Mouse (Mus musculus) adrenal gland, postnatal 4 days (tissue): Measurements from ENCODE around the gene Nme7. TPM values are rescaled to one million over a fixed set of nuclear protein-coding genes. Genes with fewer than 3 reads are reported as not detected.

Experiments
- DNase-seq, 2 experiments: peaks; one replicate each; pipeline ENCODE4 v3.0.0; 2021 to 2022; ENCODE audit warnings: low spot score in 2 of 2, mixed read lengths in 2 of 2
- long read RNA-seq, 2 experiments: library from polyadenylated mRNA; stranded (forward); transcript quantifications; one replicate each; pipeline ENCODE4 v2.0.0; 2021
- total RNA-seq, 2 experiments: library from RNA; stranded (reverse); gene quantifications; 2 replicates each; pipeline ENCODE4 v1.2.3; 2021

Nme7 gene
- 10 to 100 TPM; 23.3 to 24.5 TPM for total RNA-seq
- long read RNA-seq, experiment 1, partial matches to known transcripts: 1 of 11 reads
- long read RNA-seq, experiment 1, other reads (novel, unspliced or antisense): 5 of 11 reads
- long read RNA-seq, experiment 2, transcript Nme7-207 (14 exons, 1,740 nt): major isoform, 5 of 28 reads
- long read RNA-seq, experiment 2, partial matches to known transcripts: 9 of 28 reads
- long read RNA-seq, experiment 2, other reads (novel, unspliced or antisense): 11 of 28 reads

DNA sequence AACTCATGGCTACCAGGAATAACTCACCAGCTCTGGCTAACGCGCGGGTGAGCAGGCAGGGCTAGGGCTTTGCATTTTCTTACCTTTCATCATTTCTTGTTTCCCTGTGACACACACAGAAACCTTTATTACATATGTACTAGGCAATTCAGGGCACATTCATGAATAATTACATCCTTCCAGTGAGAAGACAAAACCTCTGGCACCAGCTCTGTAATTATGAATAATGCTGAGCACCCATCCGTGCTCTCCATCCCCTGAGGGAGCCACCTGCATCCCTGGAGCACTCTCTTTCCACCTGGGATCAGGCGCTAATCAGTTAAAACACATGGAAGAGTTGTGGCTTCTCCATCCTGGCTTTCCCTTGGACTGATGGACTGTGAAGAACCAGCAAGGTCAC is at the start of gene Nme7:
Gene Nme7, plus strand, starts transcription at position 301 of the 400 bp plus-strand sequence.
- no peak for DNase-seq

GRCm38 (mm10) chr1:164254836-164255235 is 49.1 kb upstream of the Nme7 start:
- no peak for DNase-seq

DNA sequence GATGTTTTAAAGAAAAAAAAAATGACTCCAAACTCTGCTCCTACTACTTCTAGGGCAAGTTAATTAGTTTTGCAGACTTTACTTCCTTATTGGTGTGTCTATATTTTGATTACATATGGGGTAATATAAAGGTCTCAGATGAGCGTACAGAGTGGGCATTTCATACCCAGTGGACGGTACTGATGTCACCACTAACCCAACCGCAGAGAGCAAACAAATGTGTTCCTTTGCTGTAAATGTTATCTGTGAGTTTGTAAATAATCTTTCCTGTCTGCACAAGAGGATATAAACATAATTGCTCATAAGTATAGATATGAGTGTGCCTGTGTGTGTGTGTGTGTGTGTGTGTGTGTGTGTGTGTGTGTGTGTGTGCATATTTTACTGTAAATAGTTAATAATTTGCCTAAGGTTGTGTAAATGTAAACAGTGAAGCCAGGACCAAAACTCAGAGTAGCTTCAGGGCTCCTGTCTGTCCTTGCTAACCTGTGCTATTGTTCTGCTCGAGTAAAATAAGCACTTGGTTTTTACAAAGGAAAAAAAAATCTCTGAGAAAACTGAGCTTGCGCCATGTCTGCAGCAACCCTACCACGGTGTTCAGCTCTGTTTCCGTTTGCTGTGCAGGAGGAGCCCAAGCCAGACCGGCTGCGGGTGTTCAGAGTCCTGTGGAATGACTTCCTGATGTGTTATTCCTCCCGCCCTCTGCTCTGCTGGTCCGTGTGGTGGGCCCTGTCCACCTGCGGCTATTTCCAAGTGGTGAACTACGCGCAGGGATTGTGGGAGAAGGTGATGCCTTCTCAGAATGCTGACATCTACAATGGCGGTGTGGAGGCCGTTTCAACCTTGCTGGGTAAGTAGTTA is 43.5 kb upstream of the Nme7 start:
- no peak for DNase-seq

DNA sequence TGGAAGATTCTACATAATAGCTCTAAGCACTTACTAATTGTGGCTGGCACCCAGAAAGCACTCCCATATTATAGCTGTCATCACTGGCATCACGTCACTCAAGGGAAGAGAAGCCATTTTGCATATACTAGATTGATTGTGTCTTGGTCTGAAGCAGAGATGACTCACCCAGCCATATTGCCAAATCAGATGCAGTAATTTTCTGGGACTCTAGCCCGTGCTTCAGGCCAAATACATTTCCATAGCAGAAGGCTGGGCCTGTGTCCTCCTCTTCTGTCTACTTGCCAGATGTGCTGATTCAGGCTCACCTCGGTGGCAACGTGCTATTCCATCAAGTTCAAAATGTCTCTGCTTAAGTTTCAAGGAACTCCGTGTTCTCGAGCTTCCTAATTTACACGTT is 42.4 kb upstream of the Nme7 start:
- no peak for DNase-seq

DNA sequence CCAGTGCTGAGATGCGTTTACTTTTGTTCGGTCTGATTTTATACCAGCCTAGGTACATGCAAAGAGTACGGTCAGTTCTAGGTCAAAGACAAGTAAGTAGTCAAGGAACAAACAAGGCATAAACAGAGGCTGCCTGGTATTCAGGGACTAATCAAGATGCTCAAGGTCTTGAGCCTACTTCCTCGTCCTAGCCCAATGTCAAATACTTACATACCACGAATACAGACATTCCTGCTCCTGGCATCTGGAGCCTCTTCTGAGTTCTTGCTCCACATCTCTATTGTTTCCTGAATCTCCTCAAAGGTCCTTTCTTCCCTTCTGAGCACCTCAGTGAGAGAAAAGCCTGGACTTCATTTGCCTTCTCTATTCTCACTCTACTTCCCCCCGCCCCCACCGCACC is 33.0 kb upstream of the Nme7 start:
- DNase-seq: no peak

GRCm38 (mm10) chr1:164273659-164274058 is 30.3 kb upstream of the Nme7 start:
- no peak for DNase-seq

- DNase-seq: peak; percentile 81 to 85
Measured at GRCm38 (mm10) chr1:164275455-164275954, 28.4 kb upstream of the Nme7 start, which contains the start of gene Ccdc181. Gene Ccdc181, plus strand, starts transcription at chr1:164275585.

- DNase-seq: no peak
Measured at GRCm38 (mm10) chr1:164276552-164276951, 27.4 kb upstream of the Nme7 start.

GRCm38 (mm10) chr1:164279332-164279731 is 24.6 kb upstream of the Nme7 start:
- no peak for DNase-seq

DNA sequence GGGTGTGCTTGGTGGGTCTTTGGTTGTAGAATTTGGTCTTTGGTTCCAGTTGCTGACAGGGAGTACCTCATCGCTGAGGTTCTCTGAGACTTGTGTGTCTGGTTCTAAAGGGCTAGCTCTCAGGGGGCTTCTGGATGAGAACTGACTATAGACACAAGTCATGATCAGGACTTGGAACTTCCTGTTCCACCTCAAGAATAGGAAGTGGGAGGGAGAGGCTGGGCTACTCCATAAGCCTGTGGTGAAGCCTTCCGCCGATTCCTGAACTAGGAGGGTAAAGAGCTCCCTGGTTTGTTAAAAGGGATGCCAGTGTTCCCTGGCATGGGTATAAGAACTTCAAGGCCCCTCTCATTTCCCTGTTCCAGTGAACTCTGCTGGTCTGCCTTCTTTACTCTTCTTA is 19.9 kb upstream of the Nme7 start:
- no peak for DNase-seq

DNA sequence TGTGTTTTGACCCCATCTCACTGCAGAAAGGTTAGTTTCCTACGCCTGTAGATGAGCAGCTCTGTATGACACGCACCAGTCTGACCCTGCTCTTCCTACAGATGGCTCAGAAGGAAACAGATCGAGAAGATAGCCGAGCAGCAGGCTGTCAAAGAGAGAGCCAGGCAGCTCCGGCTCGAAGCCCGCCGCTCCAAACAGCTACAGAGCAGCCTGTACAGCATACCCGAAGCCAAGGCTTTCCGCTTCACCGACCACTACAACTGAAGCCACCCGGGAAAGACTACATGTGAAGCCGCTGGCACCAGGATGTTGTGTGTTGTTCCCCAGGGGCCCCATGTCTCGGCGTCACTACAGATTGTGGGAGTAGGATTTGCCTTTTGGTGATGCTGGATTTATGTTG is 16.5 kb upstream of the Nme7 start:
- no peak for DNase-seq

DNA sequence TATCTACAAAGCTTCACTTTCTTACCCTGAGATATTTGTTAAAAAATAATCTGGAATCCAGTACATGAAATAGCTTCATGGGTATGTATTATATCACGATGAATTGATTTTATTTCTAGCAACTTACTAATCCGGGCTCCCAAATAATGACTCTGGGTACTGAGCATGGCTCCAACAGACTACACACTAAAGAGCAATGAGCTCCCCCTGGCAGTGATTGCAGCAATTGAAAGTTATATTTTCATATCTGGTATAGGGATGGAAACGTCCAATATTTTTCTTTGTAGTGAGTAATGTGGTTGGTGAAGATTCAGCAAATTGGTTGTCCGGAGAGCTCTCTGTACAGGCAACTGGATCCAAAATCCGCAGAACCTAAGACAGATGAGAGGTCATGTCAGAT is 11.9 kb upstream of the Nme7 start:
- DNase-seq: no peak

GRCm38 (mm10) chr1:164294071-164294470 is 9.8 kb upstream of the Nme7 start:
- DNase-seq: no peak

DNA sequence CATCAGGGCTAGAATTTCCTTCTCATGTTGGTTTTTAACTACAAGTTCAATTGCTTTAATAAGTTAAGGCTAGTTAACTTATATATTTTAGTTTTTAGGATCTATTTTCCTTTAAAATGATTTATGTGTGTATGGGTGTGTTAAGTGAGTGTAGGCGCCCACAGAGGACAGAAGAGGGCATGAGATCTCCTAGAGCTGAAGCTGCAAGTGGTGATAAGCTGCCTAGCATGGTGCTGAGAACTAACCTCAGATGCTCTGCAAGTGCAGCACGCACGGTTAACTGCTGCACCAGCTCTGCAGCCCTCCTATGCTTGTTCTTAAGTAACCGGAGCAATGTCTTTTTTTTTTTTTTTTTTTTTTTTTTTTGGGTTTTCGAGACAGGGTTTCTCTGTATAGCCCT is 7.4 kb upstream of the Nme7 start:
- DNase-seq: no peak

GRCm38 (mm10) chr1:164301949-164302348 is 2.0 kb upstream of the Nme7 start:
- DNase-seq: no peak

GRCm38 (mm10) chr1:164307124-164307751 is 3.3 kb downstream of the Nme7 start, which contains the start of gene Blzf1:
Gene Blzf1, minus strand, starts transcription at chr1:164307489.
- DNase-seq: peak; percentile 87 to 91

- DNase-seq: no peak
Measured at GRCm38 (mm10) chr1:164307922-164308321, 4.0 kb downstream of the Nme7 start.

DNA sequence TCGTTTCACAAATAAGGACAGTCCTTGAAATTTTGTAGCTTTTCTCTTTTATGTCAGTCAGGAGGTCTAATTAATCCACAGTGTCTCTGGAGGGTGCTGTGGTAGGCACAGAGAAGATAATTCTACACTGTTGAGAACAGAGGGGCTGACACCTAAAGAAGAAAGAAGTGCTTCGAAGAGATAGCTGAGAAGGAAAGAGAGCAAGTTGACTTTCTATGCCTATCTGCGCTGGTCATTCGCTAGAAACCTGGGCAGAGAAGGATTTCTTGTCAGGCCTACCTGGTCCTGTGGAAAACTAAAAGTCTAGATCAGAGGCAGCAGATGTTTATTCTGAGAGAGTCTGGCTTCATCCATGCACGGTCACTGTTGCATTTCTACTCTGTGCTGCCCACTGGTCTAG is 10.2 kb downstream of the Nme7 start:
- DNase-seq: no peak

GRCm38 (mm10) chr1:164315266-164315665 is 11.3 kb downstream of the Nme7 start:
- no peak for DNase-seq

DNA sequence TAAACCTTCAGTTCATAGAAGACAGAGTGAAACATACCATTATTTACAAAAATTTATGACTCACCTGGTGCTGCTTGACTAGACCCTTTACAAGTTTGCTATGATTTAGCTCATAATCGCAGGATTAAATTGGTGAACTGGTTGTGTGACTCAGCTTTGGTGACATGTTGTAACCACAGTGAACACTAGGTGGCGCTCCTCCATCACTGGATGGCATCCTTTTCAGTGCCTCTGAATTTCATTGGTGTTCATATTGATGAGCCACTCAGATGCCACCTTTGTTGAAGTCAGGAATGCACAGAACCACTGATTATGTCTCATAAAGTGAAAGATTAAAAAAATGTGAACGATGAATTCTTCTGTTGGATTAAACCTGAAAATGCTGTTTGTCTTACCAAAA is 12.8 kb downstream of the Nme7 start:
- peak; percentile 24 to 41 for DNase-seq

DNA sequence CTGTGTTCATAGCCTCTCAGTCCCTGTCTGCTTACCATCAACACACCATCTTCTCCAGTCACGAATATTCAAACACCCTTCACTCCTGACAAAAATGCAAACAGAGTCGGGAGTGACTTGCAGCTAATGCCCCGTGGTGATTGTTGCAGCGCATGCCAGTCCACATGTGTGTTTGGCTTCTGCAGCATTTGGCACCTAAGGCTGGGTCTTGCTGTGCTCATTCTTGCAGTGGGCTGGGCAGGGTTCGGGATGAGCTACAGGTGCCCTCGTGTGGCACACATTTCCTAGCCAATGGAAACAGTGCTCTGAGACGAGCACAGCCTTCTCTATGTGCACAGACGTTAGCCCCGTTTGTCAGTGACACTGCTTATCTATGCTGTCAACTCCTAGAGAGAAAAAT is 13.3 kb downstream of the Nme7 start:
- no peak for DNase-seq

GRCm38 (mm10) chr1:164318474-164318873 is 14.6 kb downstream of the Nme7 start:
- DNase-seq: no peak
